Mouse (Mus musculus): Measurements from ENCODE around the gene Mtmr10.

DNA sequence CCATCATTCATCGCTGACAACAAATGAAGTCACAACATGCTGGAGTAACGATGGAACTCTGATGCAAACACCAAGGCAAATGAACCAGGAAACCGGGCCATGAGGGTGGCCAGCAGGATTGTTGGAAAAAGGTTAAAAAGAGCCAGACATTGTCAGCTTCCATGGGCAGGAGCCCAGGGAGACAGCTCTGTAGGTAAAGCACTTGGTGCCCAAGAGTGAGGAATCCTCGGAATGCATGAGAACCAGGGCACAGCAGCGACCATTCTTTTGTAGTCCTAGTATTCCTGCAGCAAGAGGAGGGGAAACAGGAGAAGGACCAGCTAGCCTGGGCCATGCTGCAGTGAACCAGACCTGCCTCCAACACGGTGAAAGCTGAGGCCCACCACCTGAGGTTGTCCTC is 71.2 kb downstream of the Mtmr10 start:
- no peak for TF ChIP-seq CTCF (IDR thresholded peaks at IDR 0.05; ENCODE audit: low read depth, low read length)
- no peak for TF ChIP-seq EP300 (IDR thresholded peaks at IDR 0.05; ENCODE audit: insufficient read depth, low read depth, low read length)
- no peak for TF ChIP-seq POLR2A (IDR thresholded peaks at IDR 0.05; ENCODE audit: insufficient read depth, low read length)
